Comparison of ENCODE assay signal across 8 mouse cellular contexts in genomic region chr17:31856519-31857160, GRCm38 (mm10). TPM values are rescaled to one million over a fixed set of nuclear protein-coding genes. Genes with fewer than 3 reads are reported as not detected.
A peak's percentile ranks its signal among the peaks of the same experiment; 100 is the strongest.
DNase-seq lines count a peak whose midpoint lies in the region; ATAC-seq lines count a peak whose summit lies in the region.

No protein-coding gene starts in this region.

- peak overlapping the region; percentile 44; the same call in 1 of the 2 replicates for H3K9ac ChIP-seq in hindbrain, embryonic 11.5 days (ENCODE audit: low read depth, low read length)

- no peaks in the 10 kb centered on the region for H3K36me3 ChIP-seq in hindbrain, embryonic 11.5 days (ENCODE audit: control insufficient read depth, insufficient read depth, low read length)

- no peaks in the 10 kb centered on the region for H3K9me3 ChIP-seq in hindbrain, embryonic 11.5 days (ENCODE audit: control insufficient read depth, low read length)

- peak overlapping the region; percentile 32; the same call in 1 of the 2 replicates for H3K27ac ChIP-seq in hindbrain, embryonic 11.5 days (ENCODE audit: low read depth, low read length)

- peak overlapping the region; percentile 89 for H3K4me3 ChIP-seq in hindbrain, embryonic 11.5 days (ENCODE audit: low read depth, low read length)

- no peaks in the 10 kb centered on the region for H3K27me3 ChIP-seq in hindbrain, embryonic 11.5 days (ENCODE audit: control insufficient read depth, insufficient read depth, low read length)

- WGBS in hindbrain, embryonic 11.5 days, result 36% methylated on average over 17 of the region's 17 CpGs

- DNase-seq in adrenal gland, adult 8-10 months, result peak; percentile 92
- DNase-seq in cerebellum, postnatal 14 days, result peak; percentile 49 to 54
- DNase-seq in frontal cortex, postnatal 14 days (ENCODE audit: low spot score in 2 of 2), result peak; percentile 30 to 46
- peak; percentile 55 for DNase-seq in hindbrain, embryonic 11.5 days (ENCODE audit: low spot score)
- DNase-seq in layer of hippocampus, postnatal 25 days (ENCODE audit: extremely low spot score in 1 of 2, low spot score in 1 of 2), result peak; percentile 35 to 44
- DNase-seq in lung, postnatal 14 days, result peak; percentile 90
- DNase-seq in retina, embryonic 14.5 days (ENCODE audit: low spot score), result peak; percentile 60
- DNase-seq in T-cell, adult 2 months (ENCODE audit: low spot score), result no peak

- peak overlapping the region; percentile 36; the same call in 1 of the 2 replicates for H3K4me2 ChIP-seq in hindbrain, embryonic 11.5 days (replicated peaks; ENCODE audit: low read depth, low read length)

- H3K4me1 ChIP-seq in hindbrain, embryonic 11.5 days (replicated peaks; ENCODE audit: control insufficient read depth, insufficient read depth, low read length), result 0 out of 2 replicates have a peak, but pooled peaks cover 3% of the 10 kb centered on the region

- peak; percentile 41 for ATAC-seq in hindbrain, embryonic 11.5 days (ENCODE audit: low FRiP score)

RNA-seq across cellular contexts. Expression of gene Sik1, which starts 1.0 kb away (rescaled TPM):
- 100 to 1,000 TPM in 1 of 4 experiments, 10 to 100 TPM in 2, 1 to 10 TPM in 1; 8.6 to 127 (median 15.7) TPM for total RNA-seq in adrenal gland, adult 8-10 months (2022)
- polyA plus RNA-seq in hindbrain, embryonic 11.5 days (2014; fragmentation: Nextera tagmentation; extraction: Ambion mirVana), result 12.9 and 17.9 TPM in 2 replicates
- total RNA-seq in layer of hippocampus, postnatal 25 days (2021), result 10 to 100 TPM; 11.7 to 14.6 TPM
